Mouse (Mus musculus) forebrain, embryonic 13.5 days (tissue): ENCODE results near the gene Catsperd. TPM values are rescaled to one million over a fixed set of nuclear protein-coding genes. Genes with fewer than 3 reads are reported as not detected.
"Not testable (repeated sequence)": the region's sequence is repeated elsewhere in the genome, so short reads cannot be mapped to it uniquely, and the experiment has no call there.

Source experiments
- ATAC-seq: fragments of 200-750 bp; cut with Nextera tagmentation; 2 replicates; pipeline ENCODE4 v1.8.0; 2017
- H3K27ac ChIP-seq: fragments of 300-500 bp; sonication (generic); 2 replicates; pipeline ENCODE4 v1.5.1; 2015; ENCODE audit warnings: inconsistent platforms, mild to moderate bottlenecking, moderate library complexity
- H3K27me3 ChIP-seq: fragments of 300-500 bp; sonication (generic); 2 replicates; pipeline ENCODE4 v1.6.1; 2015; ENCODE audit warnings: mild to moderate bottlenecking, inconsistent platforms
- H3K36me3 ChIP-seq: fragments of 300-500 bp; sonication (generic); 2 replicates; pipeline ENCODE4 v1.6.1; 2015; ENCODE audit warnings: mild to moderate bottlenecking, inconsistent platforms; ENCODE audit not compliant: poor library complexity, severe bottlenecking
- H3K4me1 ChIP-seq: fragments of 300-500 bp; sonication (generic); 2 replicates; pipeline ENCODE4 v1.6.1; 2015; ENCODE audit warnings: inconsistent platforms
- H3K4me2 ChIP-seq: fragments of 300-500 bp; sonication (generic); 2 replicates; pipeline ENCODE4 v1.6.1; 2015; ENCODE audit warnings: inconsistent platforms, mild to moderate bottlenecking, moderate library complexity
- H3K4me3 ChIP-seq: fragments of 300-500 bp; sonication (generic); 2 replicates; pipeline ENCODE4 v1.5.1; 2015; ENCODE audit warnings: mild to moderate bottlenecking, inconsistent platforms
- H3K9ac ChIP-seq: fragments of 300-500 bp; sonication (generic); 2 replicates; pipeline ENCODE4 v1.6.1; 2015; ENCODE audit warnings: mild to moderate bottlenecking, inconsistent platforms
- H3K9me3 ChIP-seq: fragments of 300-500 bp; sonication (generic); replicated peaks from 2 replicates; pipeline ENCODE4 v1.6.1; 2016; ENCODE audit warnings: inconsistent platforms
- WGBS: fragments of 180-500 bp; shearing (Covaris S2); methylation state at CpG from one replicate; pipeline ENCODE4 v1.1.7; 2015; 5-methylcytosine and 5-hydroxymethylcytosine counted together
- polyA plus RNA-seq: library from polyadenylated mRNA; unstranded; fragments of >200 nt; fragmentation: Nextera tagmentation; extraction: Ambion mirVana; gene quantifications from 2 replicates; pipeline ENCODE4 v1.2.1, GENCODE M21; 2015

Gene Catsperd
- polyA plus RNA-seq, 1 experiment from 2014 or later = 0.70 TPM

GRCm38 (mm10) chr17:56614391-56615135, 13.4 kb upstream of the Catsperd start:
- H3K4me3 ChIP-seq = peak overlapping the region; percentile 56
- WGBS = 28% methylated on average over 14 of the region's 14 CpGs
- H3K9me3 ChIP-seq = no peaks in the 10 kb centered on the region
- peak overlapping the region; percentile 78 for H3K9ac ChIP-seq
- peak overlapping the region; percentile 77 for H3K4me2 ChIP-seq
- H3K4me1 ChIP-seq = peaks cover 24% of the 10 kb centered on the region
- ATAC-seq = no peak
- peaks cover 55% of the 10 kb centered on the region for H3K36me3 ChIP-seq
- H3K27me3 ChIP-seq = no peaks in the 10 kb centered on the region
- H3K27ac ChIP-seq = no peak overlapping the region

GRCm38 (mm10) chr17:56615136-56615784, 12.7 kb upstream of the Catsperd start:
- H3K4me2 ChIP-seq = peak overlapping the region; percentile 77
- no peaks in the 10 kb centered on the region for H3K9me3 ChIP-seq
- H3K4me3 ChIP-seq = peak overlapping the region; percentile 56; the same call in 1 of the 2 replicates
- WGBS = 87% methylated on average over 11 of the region's 11 CpGs
- H3K27ac ChIP-seq = no peak overlapping the region
- H3K4me1 ChIP-seq = peaks cover 20% of the 10 kb centered on the region
- no peaks in the 10 kb centered on the region for H3K27me3 ChIP-seq
- ATAC-seq = no peak
- H3K9ac ChIP-seq = peak overlapping the region; percentile 78
- H3K36me3 ChIP-seq = peaks cover 62% of the 10 kb centered on the region

- Histone ChIP-seq H3K36me3 (peaks cover 67% of the 10 kb centered on the region), H3K9ac (no peak overlapping the region), H3K27me3 (no peaks in the 10 kb centered on the region), H3K27ac (no peak overlapping the region), H3K9me3 (no peaks in the 10 kb centered on the region), H3K4me1 (peaks cover 18% of the 10 kb centered on the region), H3K4me2 (no peak overlapping the region), H3K4me3 (no peak overlapping the region)
- 91% methylated on average over 4 of the region's 4 CpGs for WGBS
- no peak for ATAC-seq
Measured at GRCm38 (mm10) chr17:56615792-56616191, 12.2 kb upstream of the Catsperd start.

- Histone ChIP-seq H3K27ac (no peak overlapping the region), H3K4me3 (no peak overlapping the region), H3K27me3 (no peaks in the 10 kb centered on the region), H3K4me1 (peaks cover 16% of the 10 kb centered on the region), H3K9me3 (no peaks in the 10 kb centered on the region), H3K36me3 (peaks cover 76% of the 10 kb centered on the region), H3K9ac (no peak overlapping the region), H3K4me2 (no peak overlapping the region)
- WGBS = 85% methylated on average over 3 of the region's 3 CpGs
- no peak for ATAC-seq
Measured at GRCm38 (mm10) chr17:56616725-56617124, 11.2 kb upstream of the Catsperd start.

- no peak overlapping the region for H3K9ac ChIP-seq
- H3K9me3 ChIP-seq = no peaks in the 10 kb centered on the region
- no peak overlapping the region for H3K27ac ChIP-seq
- H3K27me3 ChIP-seq = no peaks in the 10 kb centered on the region
- no peak overlapping the region for H3K4me2 ChIP-seq
- peaks cover 86% of the 10 kb centered on the region for H3K36me3 ChIP-seq
- peaks cover 12% of the 10 kb centered on the region for H3K4me1 ChIP-seq
- 94% methylated on average over 8 of the region's 8 CpGs for WGBS
- no peak for ATAC-seq
- H3K4me3 ChIP-seq = no peak overlapping the region
Measured at GRCm38 (mm10) chr17:56617628-56618027, 10.3 kb upstream of the Catsperd start.

GRCm38 (mm10) chr17:56625495-56625894, 2.4 kb upstream of the Catsperd start:
- Histone ChIP-seq H3K27ac (no peak overlapping the region), H3K9ac (peak overlapping the region; percentile 21; the same call in 1 of the 2 replicates), H3K4me2 (peak overlapping the region; percentile 95), H3K36me3 (peaks cover 37% of the 10 kb centered on the region), H3K4me3 (peak overlapping the region; percentile 12; the same call in 1 of the 2 replicates), H3K9me3 (no peaks in the 10 kb centered on the region), H3K27me3 (0 out of 2 replicates have a peak, but pooled peaks cover 6% of the 10 kb centered on the region), H3K4me1 (peaks cover 28% of the 10 kb centered on the region)
- no peak for ATAC-seq
- WGBS = 85% methylated on average over 3 of the region's 3 CpGs

- Histone ChIP-seq H3K4me1 (peaks cover 28% of the 10 kb centered on the region), H3K4me3 (peak overlapping the region; percentile 92), H3K4me2 (peak overlapping the region; percentile 95), H3K36me3 (peaks cover 29% of the 10 kb centered on the region), H3K9ac (peak overlapping the region; percentile 88), H3K27ac (peak overlapping the region; percentile 48; the same call in 1 of the 2 replicates), H3K9me3 (no peaks in the 10 kb centered on the region), H3K27me3 (0 out of 2 replicates have a peak, but pooled peaks cover 6% of the 10 kb centered on the region)
- under 1% methylated on average over 26 of the region's 32 CpGs for WGBS
- no peak for ATAC-seq
Measured at GRCm38 (mm10) chr17:56626260-56626659, 1.7 kb upstream of the Catsperd start.

GRCm38 (mm10) chr17:56626754-56627470, 1.0 kb upstream of the Catsperd start, which contains the start of gene Lonp1:
Lonp1 (minus strand) TSS chr17:56626887.
- H3K4me1 ChIP-seq = peaks cover 28% of the 10 kb centered on the region
- WGBS = under 1% methylated on average over 49 of the region's 51 CpGs
- peaks cover 22% of the 10 kb centered on the region for H3K36me3 ChIP-seq
- H3K9ac ChIP-seq = peak within 1 kb of the TSS; percentile 88
- peak; percentile 94 for ATAC-seq
- 0 out of 2 replicates have a peak, but pooled peaks cover 6% of the 10 kb centered on the region for H3K27me3 ChIP-seq
- H3K27ac ChIP-seq = peak within 1 kb of the TSS; percentile 48
- H3K4me3 ChIP-seq = peak within 1 kb of the TSS; percentile 92
- no peaks in the 10 kb centered on the region for H3K9me3 ChIP-seq
- peak within 1 kb of the TSS; percentile 95 for H3K4me2 ChIP-seq

GRCm38 (mm10) chr17:56629800-56630781, 2.1 kb downstream of the Catsperd start:
- ATAC-seq, H3K4me2 ChIP-seq, H3K27ac ChIP-seq, H3K27me3 ChIP-seq, H3K9ac ChIP-seq, H3K9me3 ChIP-seq, H3K36me3 ChIP-seq, H3K4me3 ChIP-seq: not testable (repeated sequence)
- WGBS = 89% methylated on average over 27 of the region's 27 CpGs
- H3K4me1 ChIP-seq = peaks cover 24% of the 10 kb centered on the region

GRCm38 (mm10) chr17:56631807-56632206, 3.9 kb downstream of the Catsperd start:
- H3K4me3 ChIP-seq = no peak overlapping the region
- H3K9ac ChIP-seq = no peak overlapping the region
- no peaks in the 10 kb centered on the region for H3K36me3 ChIP-seq
- H3K27ac ChIP-seq = no peak overlapping the region
- WGBS = 56% methylated on average over 4 of the region's 4 CpGs
- H3K4me2 ChIP-seq = no peak overlapping the region
- no peak for ATAC-seq
- H3K27me3 ChIP-seq = 0 out of 2 replicates have a peak, but pooled peaks cover 6% of the 10 kb centered on the region
- no peaks in the 10 kb centered on the region for H3K9me3 ChIP-seq
- H3K4me1 ChIP-seq = peaks cover 12% of the 10 kb centered on the region

- no peak overlapping the region for H3K4me2 ChIP-seq
- no peaks in the 10 kb centered on the region for H3K9me3 ChIP-seq
- H3K36me3 ChIP-seq = no peaks in the 10 kb centered on the region
- no peak overlapping the region for H3K27ac ChIP-seq
- 0 out of 2 replicates have a peak, but pooled peaks cover 3% of the 10 kb centered on the region for H3K27me3 ChIP-seq
- no peaks in the 10 kb centered on the region for H3K4me1 ChIP-seq
- whole genome bisulfite sequencing = 80% methylated on average over 6 of the region's 6 CpGs
- ATAC-seq = no peak
- no peak overlapping the region for H3K4me3 ChIP-seq
- H3K9ac ChIP-seq = no peak overlapping the region
Measured at GRCm38 (mm10) chr17:56634023-56634422, 6.1 kb downstream of the Catsperd start.
